Mouse (Mus musculus) gastrocnemius, postnatal 10 days (tissue): ENCODE data around the gene Lypd9. TPM values are rescaled to one million over a fixed set of nuclear protein-coding genes. Genes with fewer than 3 reads are reported as not detected.
"Not testable (repeated sequence)": the region's sequence is repeated elsewhere in the genome, so short reads cannot be mapped to it uniquely, and the experiment has no call there.

ENCODE experiments used
- DNase-seq: peaks from one replicate; pipeline ENCODE4 v3.0.0; 2021; ENCODE audit warnings: mixed read lengths
- long read RNA-seq, 2 experiments: library from polyadenylated mRNA; stranded (forward); transcript quantifications; one replicate each; pipeline ENCODE4 v2.0.0; 2021
- total RNA-seq, 2 experiments: library from RNA; stranded (reverse); gene quantifications; 2 replicates each; pipeline ENCODE4 v1.2.3; 2021

The Lypd9 gene
- total RNA-seq, result not detected
- long read RNA-seq, experiment 1, result 0 reads
- long read RNA-seq, experiment 2, result 0 reads

GRCm38 (mm10) chr11:58452759-58453158 is at the start of gene Lypd9:
TSS of gene Lypd9 (minus strand) at chr11:58452923.
- no peak for DNase-seq

- not testable (repeated sequence) for DNase-seq
Observed at GRCm38 (mm10) chr11:58502472-58502871, 49.7 kb upstream of the Lypd9 start, which contains the start of gene Olfr331. TSS of gene Olfr331 (minus strand) at chr11:58502572.

- DNase-seq, result no peak
Observed at GRCm38 (mm10) chr11:58499290-58499689, 46.6 kb upstream of the Lypd9 start.

DNA sequence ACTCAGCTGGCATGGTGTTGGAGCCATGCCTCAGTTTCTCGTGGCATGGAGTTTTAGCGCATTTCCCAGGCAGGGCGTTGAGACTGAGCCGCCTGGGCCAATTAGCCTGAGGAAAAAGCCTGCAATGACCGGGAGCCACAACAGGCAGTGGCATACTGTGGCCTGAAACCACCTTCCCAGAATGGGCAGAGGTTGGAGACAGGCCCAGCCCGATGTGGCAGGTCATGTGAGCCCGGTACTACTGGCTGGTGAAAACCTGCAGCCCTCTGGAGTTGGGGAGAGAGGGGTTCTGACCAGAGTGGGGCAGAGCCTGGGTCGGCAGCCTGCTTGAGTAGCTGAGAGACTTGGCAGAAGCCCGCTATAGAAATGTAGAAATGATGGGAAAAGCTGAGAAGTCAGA is 46.0 kb upstream of the Lypd9 start:
- no peak for DNase-seq

- no peak for DNase-seq
Observed at GRCm38 (mm10) chr11:58492455-58492854, 39.7 kb upstream of the Lypd9 start, which contains the start of gene Olfr332. TSS of gene Olfr332 (minus strand) at chr11:58492555.

GRCm38 (mm10) chr11:58462170-58462569 is 9.4 kb upstream of the Lypd9 start, which contains the start of gene Olfr30:
TSS of gene Olfr30 (minus strand) at chr11:58462270.
- DNase-seq, result no peak

- DNase-seq, result no peak
Observed at GRCm38 (mm10) chr11:58453592-58453991, 869 bp upstream of the Lypd9 start.

GRCm38 (mm10) chr11:58437866-58438265 is 14.9 kb downstream of the Lypd9 start:
- DNase-seq, result no peak

DNA sequence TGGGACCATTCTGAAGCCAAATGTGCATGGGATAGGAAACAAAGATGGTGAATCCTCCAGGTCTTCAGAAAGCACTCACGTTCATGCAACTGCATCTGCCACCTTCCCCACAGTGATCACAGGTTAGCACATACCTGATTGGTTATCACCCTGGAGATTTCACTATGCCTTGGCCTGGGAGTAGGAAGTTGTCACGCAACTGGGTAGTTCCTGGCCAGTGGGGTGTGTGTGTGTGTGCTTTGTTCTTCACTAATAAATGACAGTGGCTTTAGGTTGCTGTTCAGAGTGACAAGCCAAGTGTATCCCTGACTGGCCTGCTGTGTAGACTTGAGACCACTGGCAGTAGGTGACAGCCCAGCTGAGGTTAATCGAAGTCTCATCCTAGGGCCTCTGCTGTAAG is 20.5 kb downstream of the Lypd9 start, which contains the start of gene Gm12253:
TSS of gene Gm12253 (plus strand) at position 301 of the 400 bp plus-strand sequence.
- no peak for DNase-seq

DNA sequence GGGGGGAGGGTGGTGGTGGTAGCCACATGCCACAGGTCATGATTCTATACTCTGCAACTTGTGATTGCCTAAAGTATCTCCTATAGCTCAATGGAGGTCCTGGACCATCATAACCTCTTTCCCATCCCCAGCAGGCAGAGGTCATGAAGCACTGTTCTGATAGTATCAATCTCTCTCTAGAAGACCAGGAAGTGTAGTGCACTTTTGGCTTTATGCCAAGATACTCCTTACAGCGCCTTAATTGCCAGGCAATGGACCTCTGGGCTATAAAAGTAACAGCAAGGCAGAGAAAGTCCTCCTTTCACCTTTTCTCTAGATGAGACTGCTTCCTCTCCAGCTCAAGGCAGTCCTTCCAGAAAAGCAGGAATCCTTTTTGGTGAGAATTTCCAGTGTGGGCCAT is 31.9 kb downstream of the Lypd9 start, which contains the start of gene 1810065E05Rik:
TSS of gene 1810065E05Rik (plus strand) at position 297 of the 400 bp plus-strand sequence.
- no peak for DNase-seq

DNA sequence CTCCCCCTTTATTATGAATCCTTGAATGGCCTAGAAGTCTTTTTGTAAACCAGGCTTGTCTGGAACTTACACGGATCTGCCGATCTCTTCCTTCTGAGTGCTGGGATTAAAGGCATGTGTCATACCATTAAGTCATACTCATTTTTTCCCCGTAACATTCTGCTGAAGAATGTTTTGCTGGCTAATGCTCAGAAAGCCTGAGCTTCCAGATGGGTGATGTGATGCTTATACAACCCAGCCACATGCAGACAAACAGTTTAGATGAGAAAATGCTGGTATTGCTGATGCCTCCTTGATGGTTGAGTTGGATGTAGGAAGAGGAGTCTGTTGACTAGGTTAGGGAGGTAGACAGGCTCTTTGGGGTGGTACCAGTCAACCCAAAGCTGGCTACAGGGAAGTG is 34.4 kb downstream of the Lypd9 start:
- DNase-seq, result no peak

GRCm38 (mm10) chr11:58408066-58408465 is 44.7 kb downstream of the Lypd9 start:
- DNase-seq, result peak; percentile 16

DNA sequence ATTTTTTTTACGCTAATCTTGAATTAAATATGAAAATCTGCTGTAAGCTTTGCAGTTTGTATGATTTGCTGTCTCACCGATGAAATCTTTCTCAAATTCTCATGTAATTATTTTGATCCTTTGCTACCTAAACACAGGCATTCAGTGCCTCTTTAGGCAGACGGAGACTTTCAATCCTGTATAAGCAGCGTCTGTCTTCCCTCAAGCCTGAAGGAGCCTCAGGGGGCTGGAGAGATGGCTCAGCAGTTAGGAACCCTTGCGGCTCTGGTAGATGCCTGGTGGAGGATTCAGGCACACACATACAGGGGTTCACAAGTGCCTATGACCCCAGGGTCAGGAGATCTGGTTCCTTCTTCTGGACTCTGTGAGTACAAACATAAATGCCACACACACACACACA is 52.1 kb downstream of the Lypd9 start:
- no peak for DNase-seq

DNA sequence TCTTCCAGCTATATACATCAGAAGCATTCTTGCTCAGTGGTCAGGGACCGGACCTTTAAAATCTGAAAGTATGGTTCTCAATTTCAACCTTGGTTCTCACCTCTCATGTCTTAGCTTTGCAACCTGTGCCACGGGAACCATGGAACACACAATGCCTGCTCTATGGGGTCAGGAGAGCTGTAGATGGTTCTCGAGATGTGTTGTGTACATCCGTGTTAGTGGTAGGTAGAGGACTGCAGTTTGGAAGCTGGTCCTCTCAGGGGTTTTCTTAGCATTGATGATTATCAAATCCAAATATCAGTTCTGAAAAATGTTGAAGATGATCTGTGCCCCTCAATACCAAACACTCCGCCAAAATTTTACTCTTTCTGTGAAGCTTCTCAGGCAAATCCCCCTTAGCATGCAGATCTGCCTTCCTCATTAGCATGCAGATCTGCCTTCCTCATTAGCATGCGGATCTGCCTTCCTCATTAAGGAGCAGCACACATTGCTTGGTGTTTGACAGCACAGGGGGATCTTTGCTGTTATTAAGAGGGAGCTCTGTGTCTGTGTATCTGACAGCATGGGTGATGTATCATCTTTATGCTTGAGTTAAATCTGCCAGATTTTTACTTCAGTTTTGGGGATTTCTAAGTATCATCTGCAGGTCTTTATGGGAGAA is 52.6 kb downstream of the Lypd9 start:
- no peak for DNase-seq

Other genes with a start within 250 kb of the Lypd9 start
- gene 4930438A08Rik, start 178.1 kb downstream of the Lypd9 start, total RNA-seq, result not detected
- gene Zfp692, start 145.9 kb downstream of the Lypd9 start, total RNA-seq, result 1 to 10 TPM; 3.5 to 5.3 TPM
- gene Zfp672, start 122.6 kb downstream of the Lypd9 start, total RNA-seq, result 10 to 100 TPM; 31.0 to 41.3 TPM
- gene Sh3bp5l, start 122.2 kb downstream of the Lypd9 start, total RNA-seq, result 10 to 100 TPM; 28.0 to 30.3 TPM
- gene Lypd8, start 73.9 kb downstream of the Lypd9 start, total RNA-seq, result not detected
- not detected for gene 1810065E05Rik, start 31.8 kb downstream of the Lypd9 start, total RNA-seq
- gene Gm12253, start 20.4 kb downstream of the Lypd9 start, total RNA-seq, result not detected
- gene Olfr30, start 9.3 kb upstream of the Lypd9 start, total RNA-seq, result not detected
- gene Olfr332, start 39.6 kb upstream of the Lypd9 start, total RNA-seq, result not detected
- gene Olfr331, start 49.6 kb upstream of the Lypd9 start, total RNA-seq, result not detected
- gene Olfr330, start 81.9 kb upstream of the Lypd9 start, total RNA-seq, result not detected
- not detected for gene Olfr329-ps, start 93.5 kb upstream of the Lypd9 start, total RNA-seq
- not detected for gene Olfr328, start 102.7 kb upstream of the Lypd9 start, total RNA-seq
- not detected for gene Olfr224, start 117.6 kb upstream of the Lypd9 start, total RNA-seq
- not detected for gene Olfr325, start 124.8 kb upstream of the Lypd9 start, total RNA-seq
- gene Olfr324, start 142.2 kb upstream of the Lypd9 start, total RNA-seq, result not detected
- gene 2210407C18Rik, start 163.2 kb upstream of the Lypd9 start, total RNA-seq, result not detected
- not detected for gene Olfr323, start 177.6 kb upstream of the Lypd9 start, total RNA-seq
- under 1 TPM in 1 of 2 experiments, not detected in 1; 0.27 TPM for gene Trim58, start 187.5 kb upstream of the Lypd9 start, total RNA-seq
- gene Olfr322, start 205.9 kb upstream of the Lypd9 start, total RNA-seq, result not detected
- gene Olfr320, start 228.2 kb upstream of the Lypd9 start, total RNA-seq, result not detected
- gene Olfr319, start 246.2 kb upstream of the Lypd9 start, total RNA-seq, result not detected